Mouse (Mus musculus) pancreas, adult 10 weeks (tissue): ENCODE data around the gene Apoa2. TPM values are rescaled to one million over a fixed set of nuclear protein-coding genes. Genes with fewer than 3 reads are reported as not detected.

Experiments used
- polyA plus RNA-seq: library from polyadenylated mRNA; stranded (reverse); fragments of 350-450 nt; fragmentation: Illumina TruSeq; extraction: RNeasy Lipid Tissue Mini Kit (QIAGEN cat#74804); gene quantifications from one replicate; pipeline ENCODE4 v1.2.3, GENCODE M21; 2015; ENCODE audit warnings: low read depth, low replicate concordance; ENCODE audit not compliant: insufficient read depth

Gene Apoa2
- polyA plus RNA-seq = not detected

GRCm38 (mm10) chr1:171224857-171225256, at the start of gene Apoa2:
Gene Apoa2, plus strand, starts transcription at chr1:171225054.

GRCm38 (mm10) chr1:171195887-171196397, 28.9 kb upstream of the Apoa2 start, which contains the start of gene Pcp4l1:
Gene Pcp4l1, minus strand, starts transcription at chr1:171196268.

GRCm38 (mm10) chr1:171213801-171214496, 10.9 kb upstream of the Apoa2 start, which contains the start of gene Nr1i3:
Gene Nr1i3, plus strand, starts transcription at chr1:171213970.

GRCm38 (mm10) chr1:171222238-171223155, 2.4 kb upstream of the Apoa2 start, which contains the start of gene Tomm40l:
Gene Tomm40l, minus strand, starts transcription at chr1:171222514.

GRCm38 (mm10) chr1:171234126-171234525, 9.3 kb downstream of the Apoa2 start, which contains the start of gene Fcer1g:
Gene Fcer1g, minus strand, starts transcription at chr1:171234365.

GRCm38 (mm10) chr1:171249913-171250600, 25.2 kb downstream of the Apoa2 start, which contains the start of gene Adamts4:
Gene Adamts4, plus strand, starts transcription at chr1:171250421.

GRCm38 (mm10) chr1:171250680-171251593, 26.1 kb downstream of the Apoa2 start, which contains the start of gene Ndufs2:
Gene Ndufs2, minus strand, starts transcription at chr1:171251388.

GRCm38 (mm10) chr1:171269848-171270572, 45.2 kb downstream of the Apoa2 start, which contains the start of gene B4galt3:
Gene B4galt3, plus strand, starts transcription at chr1:171270328.

Other genes starting within 250 kb of the Apoa2 start
- 6.6 TPM for gene Fcgr2b, start 248.5 kb upstream of the Apoa2 start, polyA plus RNA-seq
- gene Fcgr4, start 206.1 kb upstream of the Apoa2 start, polyA plus RNA-seq = 0.68 TPM
- gene Fcgr3, start 160.1 kb upstream of the Apoa2 start, polyA plus RNA-seq = 10.0 TPM
- gene Cfap126, start 111.1 kb upstream of the Apoa2 start, polyA plus RNA-seq = 1.6 TPM
- 17.8 TPM for gene Sdhc, start 74.5 kb upstream of the Apoa2 start, polyA plus RNA-seq
- gene Mpz, start 74.3 kb upstream of the Apoa2 start, polyA plus RNA-seq = 1.4 TPM
- gene Pcp4l1, start 28.8 kb upstream of the Apoa2 start, polyA plus RNA-seq = 10.0 TPM
- not detected for gene Nr1i3, start 11.1 kb upstream of the Apoa2 start, polyA plus RNA-seq
- gene Tomm40l, start 2.5 kb upstream of the Apoa2 start, polyA plus RNA-seq = 19.5 TPM
- 14.0 TPM for gene Fcer1g, start 9.3 kb downstream of the Apoa2 start, polyA plus RNA-seq
- 0.94 TPM for gene Adamts4, start 25.4 kb downstream of the Apoa2 start, polyA plus RNA-seq
- gene Ndufs2, start 26.3 kb downstream of the Apoa2 start, polyA plus RNA-seq = 77.8 TPM
- gene B4galt3, start 45.3 kb downstream of the Apoa2 start, polyA plus RNA-seq = 14.4 TPM
- gene Ppox, start 56.1 kb downstream of the Apoa2 start, polyA plus RNA-seq = 18.2 TPM
- 16.4 TPM for gene Usp21, start 62.9 kb downstream of the Apoa2 start, polyA plus RNA-seq
- gene Ufc1, start 70.0 kb downstream of the Apoa2 start, polyA plus RNA-seq = 42.1 TPM
- gene Dedd, start 104.1 kb downstream of the Apoa2 start, polyA plus RNA-seq = 12.2 TPM
- gene Nit1, start 120.6 kb downstream of the Apoa2 start, polyA plus RNA-seq = 13.2 TPM
- gene Pfdn2, start 120.6 kb downstream of the Apoa2 start, polyA plus RNA-seq = 9.1 TPM
- not detected for gene Klhdc9, start 135.7 kb downstream of the Apoa2 start, polyA plus RNA-seq
- gene Nectin4, start 145.0 kb downstream of the Apoa2 start, polyA plus RNA-seq = 0.87 TPM
- gene Arhgap30, start 163.9 kb downstream of the Apoa2 start, polyA plus RNA-seq = 1.7 TPM
- gene Usf1, start 186.3 kb downstream of the Apoa2 start, polyA plus RNA-seq = 36.3 TPM
- gene Tstd1, start 193.8 kb downstream of the Apoa2 start, polyA plus RNA-seq = 12.7 TPM
- 23.8 TPM for gene F11r, start 212.5 kb downstream of the Apoa2 start, polyA plus RNA-seq